Mouse (Mus musculus) gastrocnemius, adult 2 months (tissue): ENCODE data around the gene Dnajc22. TPM values are rescaled to one million over a fixed set of nuclear protein-coding genes. Genes with fewer than 3 reads are reported as not detected.

ENCODE experiments used
- DNase-seq: peaks from one replicate; pipeline ENCODE4 v3.0.0; 2022
- H3K27ac ChIP-seq: fragments of 200-600 bp; 2 replicates; pipeline ENCODE4 v1.8.1; 2022; ENCODE audit warnings: mild to moderate bottlenecking
- H3K4me3 ChIP-seq: fragments of 200-600 bp; 2 replicates; pipeline ENCODE4 v1.8.1; 2022; ENCODE audit warnings: mild to moderate bottlenecking, moderate library complexity
- CTCF ChIP-seq: fragments of 200-600 bp; IDR thresholded peaks from 2 replicates; pipeline ENCODE4 v1.8.1; 2022; ENCODE audit warnings: antibody characterized with exemption, mild to moderate bottlenecking, moderate library complexity
- intact Hi-C: fragments of 180-260 bp; cut with DNase I; formaldehyde crosslinking; loops from one replicate; pipeline ENCODE4 v1.15.1; 2025
- total RNA-seq, 2 experiments: library from RNA; stranded (reverse); gene quantifications; 2 replicates each; pipeline ENCODE4 v1.2.3; 2021

The Dnajc22 gene
- total RNA-seq, 2 experiments from 2014 or later = not detected

- intact Hi-C loops = no loop called here
These were observed 1.8 kb downstream of the Dnajc22 start for GRCm38 (mm10) chr15:99094631-99095270.

DNA sequence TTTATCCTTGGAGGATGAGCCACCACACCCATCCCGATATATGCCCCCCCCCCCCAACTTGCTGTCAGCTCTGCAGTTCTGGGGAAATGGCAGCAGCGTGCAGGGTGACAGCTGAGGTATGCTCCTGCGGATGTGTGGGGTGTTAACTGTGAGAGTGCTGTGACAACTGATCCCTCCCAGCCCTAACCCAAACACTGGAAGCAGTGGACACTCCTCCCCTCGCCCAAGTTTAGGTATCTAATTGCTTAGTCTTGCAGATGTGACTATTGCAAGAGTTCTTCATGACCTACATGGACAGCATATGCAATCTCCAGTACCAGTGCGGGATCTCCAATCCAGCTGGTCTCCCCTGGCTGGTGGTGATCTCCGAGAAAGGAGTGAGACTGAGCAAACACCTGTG, 2.4 kb downstream of the Dnajc22 start:
- TF ChIP-seq CTCF = no peak
- no peak overlapping the region for H3K4me3 ChIP-seq
- intact Hi-C loops = no loop called here
- no peak for DNase-seq
- no peak overlapping the region for H3K27ac ChIP-seq

More at GRCm38 (mm10) chr15:99094631-99095270, 1.8 kb downstream of the Dnajc22 start:
- no peak for TF ChIP-seq CTCF
- Histone ChIP-seq H3K4me3 (0 out of 2 replicates have a peak overlapping the region, but pooled peaks have one; percentile 17), H3K27ac (no peak overlapping the region)
- DNase-seq = no peak

DNA sequence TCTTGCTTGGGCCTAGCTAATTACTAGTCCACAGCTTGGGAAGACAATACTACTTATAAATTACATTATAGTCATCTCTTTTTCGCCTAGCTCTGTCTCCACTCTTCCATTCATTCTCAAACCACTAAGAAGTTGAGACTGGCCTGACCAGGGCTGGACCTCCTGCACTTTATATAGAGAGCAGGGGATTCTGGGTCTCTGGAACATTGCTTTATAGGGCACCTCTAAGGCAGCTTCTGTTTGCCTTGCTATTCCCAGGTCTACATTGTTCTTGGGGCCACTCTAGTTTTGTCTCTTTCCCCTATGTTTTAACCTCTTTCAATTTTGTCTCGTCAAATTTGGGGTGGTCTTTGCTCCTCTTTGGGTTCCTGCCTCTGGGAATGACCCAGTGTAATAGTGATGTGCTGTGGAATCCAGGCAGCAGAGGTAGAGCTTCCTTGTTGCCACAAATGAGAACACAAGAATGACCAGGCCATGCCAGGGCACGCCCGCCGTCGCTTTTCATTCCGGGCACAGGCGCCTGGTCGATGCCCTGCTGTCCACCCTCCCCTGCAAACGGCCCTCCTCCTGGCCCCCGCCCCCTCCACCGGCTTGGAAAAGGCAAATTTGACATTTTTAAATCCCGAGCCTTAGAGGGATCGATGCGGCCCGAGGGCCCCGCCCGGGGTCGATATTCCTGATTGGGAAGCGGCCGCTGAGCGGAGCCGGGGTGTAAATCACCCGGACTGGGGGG, 3.3 kb downstream of the Dnajc22 start:
- DNase-seq = no peak
- intact Hi-C loops = no loop called here
- no peak overlapping the region for H3K27ac ChIP-seq
- H3K4me3 ChIP-seq = peak overlapping the region; percentile 67
- no peak for TF ChIP-seq CTCF

DNA sequence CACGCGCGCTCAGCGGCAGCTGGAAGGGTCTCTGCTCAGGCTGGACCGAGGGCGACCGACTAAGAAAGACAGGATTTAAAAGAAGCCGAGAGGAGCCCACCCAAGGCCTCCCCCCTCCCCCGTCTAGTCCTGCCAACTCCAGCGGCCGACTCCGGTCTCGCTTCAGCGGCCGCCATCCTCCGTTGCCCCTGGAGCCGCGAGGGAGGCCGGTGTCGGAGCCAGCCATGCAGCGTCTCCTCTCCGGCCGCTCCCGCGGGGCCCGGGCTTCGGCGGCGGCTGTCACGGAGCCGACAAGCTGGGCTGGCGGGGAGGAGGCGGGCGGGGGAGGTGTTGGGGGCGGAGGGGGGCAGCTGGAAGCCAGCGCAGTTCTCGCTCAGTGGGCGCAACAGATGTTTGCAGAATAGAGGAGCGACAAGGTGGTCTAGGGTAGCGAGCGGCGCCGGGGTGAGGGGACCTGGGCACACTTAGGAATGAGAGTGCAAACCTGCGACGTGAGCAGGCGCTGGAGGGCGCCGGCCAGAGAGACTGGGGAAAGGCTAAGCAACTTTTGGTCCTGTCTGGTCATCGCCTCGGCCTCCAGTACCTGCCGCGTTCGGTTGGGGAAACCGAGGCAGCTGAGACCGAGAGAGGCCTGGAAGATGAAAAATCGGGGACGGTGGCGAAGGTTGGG, 4.0 kb downstream of the Dnajc22 start:
- TF ChIP-seq CTCF = no peak
- Histone ChIP-seq H3K4me3 (peak overlapping the region; percentile 67), H3K27ac (no peak overlapping the region)
- intact Hi-C loops = no loop called here
- peak; percentile 45 for DNase-seq

GRCm38 (mm10) chr15:99097840-99098492, 5.0 kb downstream of the Dnajc22 start:
- DNase-seq = peak; percentile 45
- Histone ChIP-seq H3K4me3 (peak overlapping the region; percentile 67), H3K27ac (no peak overlapping the region)
- TF ChIP-seq CTCF = no peak
- intact Hi-C loops = no loop called here

DNA sequence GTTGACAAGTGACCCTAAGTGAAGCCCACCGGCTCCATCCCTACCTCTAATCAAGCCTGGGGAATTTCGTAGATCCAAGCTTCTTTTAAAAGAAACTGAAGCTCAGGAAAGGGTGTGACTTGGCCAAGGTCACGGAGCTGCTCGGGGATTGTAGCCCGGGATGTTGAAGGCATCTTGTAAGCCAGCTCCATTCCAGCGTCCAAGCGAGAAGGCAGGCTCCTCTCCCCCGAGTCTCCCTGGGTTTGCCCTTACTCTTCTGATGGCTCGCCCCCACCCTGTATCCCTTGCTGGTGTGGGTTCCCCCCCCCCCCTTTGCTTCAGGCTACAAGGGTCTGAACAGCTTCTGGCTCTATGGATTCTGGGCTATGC, 5.5 kb downstream of the Dnajc22 start:
- Histone ChIP-seq H3K4me3 (peak overlapping the region; percentile 67), H3K27ac (no peak overlapping the region)
- no peak for DNase-seq
- no peak for TF ChIP-seq CTCF
- intact Hi-C loops = no loop called here

GRCm38 (mm10) chr15:99099139-99099556, 6.2 kb downstream of the Dnajc22 start:
- intact Hi-C loops = no loop called here
- DNase-seq = peak; percentile 72
- TF ChIP-seq CTCF = peak; percentile 83
- peak overlapping the region; percentile 67 for H3K4me3 ChIP-seq
- H3K27ac ChIP-seq = no peak overlapping the region

- TF ChIP-seq CTCF = peak; percentile 1; the same call in 1 of the 2 replicates
- intact Hi-C loops = no loop called here
These were observed 7.0 kb downstream of the Dnajc22 start for GRCm38 (mm10) chr15:99099984-99100383.

DNA sequence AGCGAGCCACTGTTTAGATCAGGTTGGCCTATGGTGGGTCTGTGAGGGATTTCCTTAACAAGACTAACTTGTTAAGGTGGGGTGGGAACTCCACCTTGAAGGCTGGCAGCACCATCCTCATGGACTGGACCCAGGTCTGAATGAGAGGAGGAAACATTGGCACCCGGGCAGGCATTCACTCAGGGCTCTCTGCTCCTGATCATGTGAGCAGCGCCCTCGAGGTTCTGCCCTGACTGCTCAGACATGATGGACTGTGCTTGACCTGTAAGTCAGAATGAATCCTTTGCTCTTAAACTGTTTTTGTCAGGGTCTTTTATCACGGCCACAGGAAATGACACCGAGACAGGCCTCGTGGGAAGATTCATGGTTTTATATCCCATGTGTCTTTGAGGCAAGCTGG, 12.3 kb downstream of the Dnajc22 start:
- peak; percentile 6 for DNase-seq
- no peak overlapping the region for H3K27ac ChIP-seq
- no peak for TF ChIP-seq CTCF
- intact Hi-C loops = no loop called here
- no peak overlapping the region for H3K4me3 ChIP-seq

More at GRCm38 (mm10) chr15:99099984-99100383, 7.0 kb downstream of the Dnajc22 start:
- Histone ChIP-seq H3K27ac (no peak overlapping the region), H3K4me3 (no peak overlapping the region)
- peak; percentile 3 for DNase-seq

GRCm38 (mm10) chr15:99107866-99108265, 14.9 kb downstream of the Dnajc22 start:
- intact Hi-C loops = no loop called here
- no peak for TF ChIP-seq CTCF
- H3K4me3 ChIP-seq = no peak overlapping the region
- no peak for DNase-seq
- H3K27ac ChIP-seq = no peak overlapping the region

- no peak overlapping the region for H3K27ac ChIP-seq
- TF ChIP-seq CTCF = no peak
- no peak overlapping the region for H3K4me3 ChIP-seq
- no peak for DNase-seq
- intact Hi-C loops = no loop called here
These were observed 18.2 kb downstream of the Dnajc22 start for GRCm38 (mm10) chr15:99111139-99111538.

- DNase-seq = no peak
- no peak overlapping the region for H3K27ac ChIP-seq
- H3K4me3 ChIP-seq = no peak overlapping the region
- intact Hi-C loops = no loop called here
- TF ChIP-seq CTCF = no peak
These were observed 18.8 kb downstream of the Dnajc22 start for GRCm38 (mm10) chr15:99111809-99112208.
